Mouse (Mus musculus) cerebellum, postnatal 36 days (tissue): ENCODE results near the gene Mterf1a.
"Not testable (repeated sequence)": the region's sequence is repeated elsewhere in the genome, so short reads cannot be mapped to it uniquely, and the experiment has no call there.

Experiments
- DNase-seq, 2 experiments: peaks; one replicate each; pipeline ENCODE4 v3.0.0; 2021 to 2022; ENCODE audit warnings: mixed read lengths in 2 of 2

Gene Mterf1a

GRCm38 (mm10) chr5:3893459-3894293 lies at the start of gene Mterf1a:
Mterf1a (minus strand) TSS chr5:3893933.
- peak; percentile 44 to 56 for DNase-seq

DNA sequence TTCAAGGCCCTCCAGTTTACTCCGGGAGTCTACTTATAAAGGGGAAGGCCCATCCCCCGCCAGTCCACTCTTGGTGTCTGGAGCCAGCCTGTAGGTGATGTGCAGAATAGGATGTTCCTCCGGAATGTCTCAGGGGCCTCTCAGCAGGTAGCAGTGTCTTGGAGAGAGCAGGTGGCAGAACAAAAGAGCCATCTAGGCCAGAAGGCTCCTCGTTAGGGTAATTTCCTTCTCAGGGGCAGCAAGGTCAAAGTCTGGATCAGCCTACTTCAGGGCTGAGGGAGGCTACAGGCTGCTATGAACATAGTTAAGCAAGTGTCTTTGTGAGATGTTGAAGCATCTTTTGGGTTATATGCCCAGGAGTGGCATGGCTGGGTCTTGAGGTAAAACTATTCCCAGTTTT lies 49.4 kb upstream of the Mterf1a start:
- DNase-seq: not testable (repeated sequence)

DNA sequence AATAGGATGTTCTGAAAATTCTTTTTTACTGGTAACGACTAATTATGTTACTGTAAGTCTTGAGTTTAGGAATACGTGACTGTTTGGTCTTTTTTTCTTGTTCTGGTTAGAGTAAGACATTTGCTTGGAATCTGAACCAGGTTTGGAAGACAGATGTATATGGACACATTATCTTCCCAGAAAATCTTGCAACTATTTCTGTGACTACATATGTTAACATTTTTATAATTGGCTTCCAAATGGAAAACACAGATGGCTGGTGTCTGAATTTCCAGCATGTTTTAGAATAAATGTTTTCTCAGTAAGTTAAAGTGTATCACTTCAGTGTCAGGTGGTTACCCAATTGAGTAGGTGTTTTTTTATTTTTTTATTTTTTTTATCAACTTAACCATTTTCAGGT lies 47.5 kb upstream of the Mterf1a start:
- no peak for DNase-seq

- no peak for DNase-seq
These were observed 45.6 kb upstream of the Mterf1a start for GRCm38 (mm10) chr5:3939335-3939734.

DNA sequence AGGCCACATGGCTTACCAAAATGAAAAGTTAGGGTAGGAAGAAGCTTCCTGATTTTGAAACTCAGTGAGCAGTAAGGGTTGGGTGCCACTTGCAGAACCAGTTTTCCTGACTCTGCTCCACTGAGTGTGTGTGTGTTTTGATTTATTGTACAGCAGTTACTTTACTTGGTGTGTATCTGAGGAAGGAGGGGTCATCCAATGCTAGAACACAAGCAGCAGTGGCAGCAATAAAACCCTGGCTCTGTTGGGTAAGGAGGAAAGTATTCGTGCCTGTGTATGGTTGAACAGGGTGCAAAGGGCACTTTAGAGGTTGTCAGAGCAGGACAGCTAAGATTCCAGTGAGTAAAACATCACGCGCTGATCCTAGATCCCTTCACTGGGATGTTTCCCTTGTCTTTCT lies 45.2 kb upstream of the Mterf1a start:
- no peak for DNase-seq

DNA sequence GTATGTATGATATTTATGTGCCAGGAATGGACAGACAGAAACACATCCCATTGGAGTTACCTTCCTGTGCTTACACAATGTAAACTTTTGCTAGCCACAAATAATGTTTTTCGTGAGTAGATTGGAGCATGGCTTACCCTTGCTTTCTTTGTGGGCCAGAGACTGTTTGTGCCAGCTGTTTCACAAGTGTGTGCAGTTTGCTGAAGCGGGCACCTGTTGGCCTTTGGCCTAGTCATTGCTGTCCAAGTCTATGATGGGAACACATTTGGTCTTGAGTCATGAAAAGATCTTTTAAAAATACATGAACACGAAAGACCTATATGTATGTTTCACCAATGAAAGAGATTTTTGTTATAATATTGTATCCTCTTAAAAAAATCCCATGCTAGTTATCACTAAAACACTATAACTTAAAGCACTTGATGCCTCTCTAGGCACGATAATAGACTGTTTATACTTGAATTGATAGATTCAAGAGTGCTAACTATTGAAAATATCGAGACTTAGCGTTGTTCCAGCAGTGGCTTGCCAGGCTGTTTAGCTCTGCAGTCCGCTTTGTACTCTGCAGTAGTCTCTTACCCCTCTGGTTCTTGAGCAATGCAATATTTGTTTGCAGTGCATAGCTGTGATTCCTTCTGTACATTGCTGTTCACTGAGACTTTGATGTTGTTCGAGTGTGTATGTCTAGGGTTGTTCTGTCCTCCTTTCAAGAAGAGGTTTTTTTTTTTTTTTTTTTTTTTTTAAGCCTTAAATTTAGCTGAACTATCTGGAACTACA lies 42.2 kb upstream of the Mterf1a start:
- no peak for DNase-seq

- no peak for DNase-seq
These were observed 41.5 kb upstream of the Mterf1a start for GRCm38 (mm10) chr5:3935266-3935665.

GRCm38 (mm10) chr5:3933551-3933950 lies 39.8 kb upstream of the Mterf1a start:
- no peak for DNase-seq

- no peak for DNase-seq
These were observed 37.9 kb upstream of the Mterf1a start for GRCm38 (mm10) chr5:3931636-3932035.

GRCm38 (mm10) chr5:3930760-3931159 lies 37.0 kb upstream of the Mterf1a start:
- DNase-seq: no peak

DNA sequence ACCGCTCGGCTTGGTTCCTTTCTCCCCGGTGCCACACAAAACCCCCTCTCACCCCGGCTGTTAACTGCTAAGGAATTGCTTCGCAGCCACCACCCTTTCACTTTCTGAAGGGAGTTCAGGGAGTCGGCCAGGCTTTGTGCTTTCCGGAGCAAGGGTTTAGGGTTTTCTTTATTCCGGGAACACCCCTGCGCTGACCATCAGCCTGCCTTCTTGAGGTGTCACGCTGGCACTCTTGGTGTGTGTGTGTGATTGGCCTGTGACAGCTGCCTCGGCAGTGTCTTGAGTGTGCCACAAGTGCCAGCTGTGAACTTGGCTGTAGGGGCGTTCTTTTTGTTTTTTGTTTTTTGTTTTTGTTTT lies 34.9 kb upstream of the Mterf1a start:
- DNase-seq: peak; percentile 26 to 29

DNA sequence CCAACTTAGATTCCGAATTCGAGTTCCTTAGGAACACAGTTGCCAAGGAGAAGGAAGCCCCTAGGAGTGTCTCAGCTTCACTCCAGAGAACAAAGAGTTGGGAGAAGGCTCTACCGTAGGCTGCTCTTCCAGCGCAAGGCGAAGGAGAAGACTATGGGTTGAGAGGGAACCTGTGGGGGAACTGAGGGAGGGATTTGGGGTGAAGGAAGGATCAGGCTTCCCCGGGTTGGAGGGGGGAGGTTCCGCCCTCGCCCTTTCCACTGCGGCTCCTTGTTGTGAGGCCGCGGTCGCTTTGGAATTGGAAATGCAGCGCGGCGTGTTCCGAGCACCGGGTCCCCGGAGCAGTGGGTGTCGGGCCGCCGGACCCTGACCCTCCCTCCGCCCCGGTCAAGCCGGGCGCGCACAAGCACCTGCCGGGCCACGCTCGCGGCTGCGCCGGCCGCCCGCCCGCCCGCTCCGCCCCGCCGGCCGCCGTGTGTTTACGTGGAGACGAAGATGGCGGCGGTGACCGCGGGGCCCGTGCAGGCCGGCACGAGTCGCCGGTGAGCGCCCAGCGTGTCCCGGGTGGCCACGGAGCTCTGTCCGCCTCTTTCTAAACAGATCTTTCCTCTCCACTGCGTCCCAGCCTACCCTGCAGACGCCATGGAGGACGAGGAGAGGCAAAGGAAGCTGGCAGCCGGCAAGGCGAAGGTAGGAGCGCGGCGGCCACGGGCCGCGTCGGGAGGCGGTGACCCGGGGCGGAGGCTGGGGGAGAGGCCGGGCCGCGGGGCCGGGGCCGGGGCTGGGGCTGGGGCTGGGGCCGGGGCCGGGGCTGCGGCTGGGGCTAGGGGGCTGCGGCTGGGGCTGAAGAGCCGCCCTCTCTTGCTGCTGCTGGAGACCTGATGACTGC lies 34.3 kb upstream of the Mterf1a start, which contains the start of gene Akap9:
Akap9 (plus strand) TSS at position 254 of the 889 bp plus-strand sequence.
- DNase-seq: peak; percentile 80 to 81

- DNase-seq: no peak
These were observed 32.9 kb upstream of the Mterf1a start for GRCm38 (mm10) chr5:3926666-3927065.

DNA sequence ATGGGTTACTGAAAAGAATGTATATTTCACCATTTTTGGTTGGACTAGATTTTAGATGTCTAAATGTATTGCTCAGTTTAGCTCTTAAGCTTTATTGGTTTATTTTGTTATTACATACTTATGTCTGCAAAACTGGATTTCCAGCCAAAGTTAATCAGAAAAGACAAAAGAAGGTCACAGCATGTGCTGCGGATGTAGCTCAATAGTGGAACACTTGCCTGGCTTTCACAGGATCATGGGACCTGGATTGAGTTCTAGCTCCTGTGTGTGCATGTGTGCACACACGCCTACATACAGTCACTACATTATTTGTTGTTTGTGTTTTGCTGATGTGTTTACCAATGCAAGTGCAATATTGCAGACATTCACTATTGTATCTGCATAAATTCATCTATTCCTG lies 28.6 kb upstream of the Mterf1a start:
- DNase-seq: no peak

DNA sequence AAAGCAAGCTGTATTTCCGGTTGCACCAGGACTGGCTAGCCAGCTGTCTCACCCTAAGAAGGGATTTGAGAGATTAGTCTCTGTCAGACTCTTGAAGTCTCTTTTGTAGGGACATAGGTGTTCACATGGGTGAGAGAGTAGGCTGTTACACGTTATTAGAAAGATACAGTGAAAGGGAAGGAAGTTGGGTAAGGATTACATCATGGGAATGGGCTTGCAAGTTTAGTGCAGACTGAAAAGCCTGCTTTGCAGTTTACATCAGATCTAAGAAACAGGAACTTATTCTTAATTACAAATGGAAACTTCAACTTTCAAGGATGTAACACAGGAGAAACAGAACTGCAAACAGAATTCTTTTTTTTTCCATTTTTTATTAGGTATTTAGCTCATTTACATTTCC lies 11.7 kb upstream of the Mterf1a start:
- no peak for DNase-seq

- not testable (repeated sequence) for DNase-seq
These were observed 524 bp upstream of the Mterf1a start for GRCm38 (mm10) chr5:3894294-3894619.

- no peak for DNase-seq
These were observed 4.5 kb downstream of the Mterf1a start for GRCm38 (mm10) chr5:3889201-3889600.

DNA sequence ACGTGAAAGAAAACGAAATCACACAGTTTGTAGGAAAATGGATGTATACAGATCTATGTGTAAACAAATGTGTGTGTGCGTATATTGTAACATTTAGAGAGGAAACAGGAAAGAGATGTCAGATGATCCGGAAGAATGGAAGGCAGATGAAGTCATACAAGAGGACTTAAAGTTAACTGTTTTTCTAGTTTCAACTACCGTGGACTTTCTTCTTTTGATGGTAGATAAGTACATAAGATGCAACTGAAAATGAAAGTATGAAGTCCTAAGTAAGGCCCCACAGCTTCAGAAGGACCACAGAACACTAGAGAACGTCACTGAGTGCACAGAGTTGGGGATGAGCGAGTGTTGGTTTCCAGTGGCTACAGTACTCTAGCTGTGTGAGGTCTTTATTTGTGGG lies 6.9 kb downstream of the Mterf1a start:
- DNase-seq: not testable (repeated sequence)

GRCm38 (mm10) chr5:3873485-3873884 lies 20.2 kb downstream of the Mterf1a start:
- DNase-seq: no peak

- DNase-seq: no peak
These were observed 21.4 kb downstream of the Mterf1a start for GRCm38 (mm10) chr5:3872348-3872747.

- no peak for DNase-seq
These were observed 23.6 kb downstream of the Mterf1a start for GRCm38 (mm10) chr5:3870161-3870560.

DNA sequence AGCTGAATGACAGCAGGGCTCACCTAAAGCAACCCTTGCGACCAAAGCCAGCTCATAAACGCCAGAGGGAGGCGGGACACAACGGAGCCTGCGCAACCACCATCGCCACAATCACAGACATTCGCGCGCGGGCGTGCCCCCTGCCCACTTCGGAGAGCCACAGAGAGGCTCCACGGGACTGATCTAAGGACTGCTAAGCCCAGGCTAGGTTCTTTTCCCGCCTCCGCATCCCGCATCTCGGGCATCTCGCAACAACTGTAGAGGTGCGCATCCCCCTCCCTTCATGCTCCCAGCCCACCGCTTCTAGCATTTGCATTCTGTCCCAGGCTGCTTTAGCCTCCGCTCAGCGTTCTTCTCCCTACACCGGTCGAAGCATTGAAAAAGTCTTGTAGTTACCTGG lies 48.7 kb downstream of the Mterf1a start, which contains the start of gene Lrrd1:
Lrrd1 (plus strand) TSS at position 148 of the 400 bp plus-strand sequence.
- no peak for DNase-seq
